Mouse (Mus musculus) midbrain, embryonic 16.5 days (tissue): ENCODE data around the gene Plekhm3. TPM values are rescaled to one million over a fixed set of nuclear protein-coding genes. Genes with fewer than 3 reads are reported as not detected.

Experiments
- ATAC-seq: fragments of 200-750 bp; cut with Nextera tagmentation; 2 replicates; pipeline ENCODE4 v1.8.0; 2017; ENCODE audit warnings: moderate TSS enrichment
- H3K27ac ChIP-seq: fragments of 300-500 bp; sonication (generic); 2 replicates; pipeline ENCODE4 v1.5.1; 2014; ENCODE audit warnings: mild to moderate bottlenecking, low read length, mixed read lengths
- H3K27me3 ChIP-seq: fragments of 300-500 bp; sonication (generic); 2 replicates; pipeline ENCODE4 v1.6.1; 2014; ENCODE audit warnings: low read depth, low read length, mixed read lengths; ENCODE audit not compliant: control insufficient read depth, insufficient read depth
- H3K36me3 ChIP-seq: fragments of 300-500 bp; sonication (generic); 2 replicates; pipeline ENCODE4 v1.6.1; 2014; ENCODE audit warnings: mild to moderate bottlenecking, low read length, moderate library complexity, mixed read lengths; ENCODE audit not compliant: control insufficient read depth, insufficient read depth
- H3K4me1 ChIP-seq: fragments of 300-500 bp; sonication (generic); 2 replicates; pipeline ENCODE4 v1.6.1; 2014; ENCODE audit warnings: mild to moderate bottlenecking, low read length, mixed read lengths; ENCODE audit not compliant: control insufficient read depth, insufficient read depth
- H3K4me2 ChIP-seq: fragments of 300-500 bp; sonication (generic); 2 replicates; pipeline ENCODE4 v1.6.1; 2014; ENCODE audit warnings: mild to moderate bottlenecking, low read length, mixed read lengths
- H3K4me3 ChIP-seq: fragments of 300-500 bp; sonication (generic); 2 replicates; pipeline ENCODE4 v1.5.1; 2014; ENCODE audit warnings: low read depth, mild to moderate bottlenecking, low read length, moderate library complexity, mixed read lengths
- H3K9ac ChIP-seq: fragments of 300-500 bp; sonication (generic); 2 replicates; pipeline ENCODE4 v1.6.1; 2014; ENCODE audit warnings: low read depth, low read length, mixed read lengths
- H3K9me3 ChIP-seq: fragments of 300-500 bp; sonication (generic); replicated peaks from 2 replicates; pipeline ENCODE4 v1.6.1; 2014; ENCODE audit warnings: mild to moderate bottlenecking, low read length, mixed read lengths; ENCODE audit not compliant: control insufficient read depth, poor library complexity, severe bottlenecking
- WGBS: fragments of 180-500 bp; shearing (Covaris S2); extraction: QIAGEN DNeasy Blood & Tissue Kit; methylation state at CpG from one replicate; pipeline ENCODE4 v1.1.7; 2014; 5-methylcytosine and 5-hydroxymethylcytosine counted together
- polyA plus RNA-seq: library from polyadenylated mRNA; unstranded; fragments of >200 nt; fragmentation: Nextera tagmentation; extraction: Ambion mirVana; gene quantifications from 2 replicates; pipeline ENCODE4 v1.2.1, GENCODE M21; 2015

Gene Plekhm3
- polyA plus RNA-seq, 1 experiment from 2014 or later: 10.4 TPM

- Histone ChIP-seq H3K27ac (no peak overlapping the region), H3K4me3 (no peak overlapping the region), H3K9ac (no peak overlapping the region), H3K4me2 (no peak overlapping the region), H3K4me1 (no peaks in the 10 kb centered on the region), H3K36me3 (peaks cover 5% of the 10 kb centered on the region), H3K27me3 (no peaks in the 10 kb centered on the region), H3K9me3 (peaks cover 2% of the 10 kb centered on the region; the same call in 1 of the 2 replicates)
- 86% methylated on average over 7 of the region's 7 CpGs for WGBS
- no peak for ATAC-seq
Observed at GRCm38 (mm10) chr1:64938907-64939306, 17.7 kb downstream of the Plekhm3 start.

- no peaks in the 10 kb centered on the region for H3K27me3 ChIP-seq
- H3K4me3 ChIP-seq: no peak overlapping the region
- H3K36me3 ChIP-seq: peaks cover 5% of the 10 kb centered on the region
- WGBS: 94% methylated on average over 10 of the region's 10 CpGs
- H3K9ac ChIP-seq: no peak overlapping the region
- H3K9me3 ChIP-seq: no peaks in the 10 kb centered on the region
- H3K27ac ChIP-seq: no peak overlapping the region
- ATAC-seq: no peak
- H3K4me2 ChIP-seq: no peak overlapping the region
- no peaks in the 10 kb centered on the region for H3K4me1 ChIP-seq
Observed at GRCm38 (mm10) chr1:64937692-64938091, 18.9 kb downstream of the Plekhm3 start.

- H3K9me3 ChIP-seq: no peaks in the 10 kb centered on the region
- no peak overlapping the region for H3K27ac ChIP-seq
- WGBS: 100% methylated on average over 1 of the region's 1 CpGs
- H3K4me2 ChIP-seq: no peak overlapping the region
- no peak overlapping the region for H3K4me3 ChIP-seq
- ATAC-seq: no peak
- H3K27me3 ChIP-seq: no peaks in the 10 kb centered on the region
- peaks cover 5% of the 10 kb centered on the region for H3K36me3 ChIP-seq
- no peaks in the 10 kb centered on the region for H3K4me1 ChIP-seq
- no peak overlapping the region for H3K9ac ChIP-seq
Observed at GRCm38 (mm10) chr1:64932921-64933320, 23.7 kb downstream of the Plekhm3 start.

- no peak overlapping the region for H3K4me3 ChIP-seq
- H3K4me1 ChIP-seq: no peaks in the 10 kb centered on the region
- no peak overlapping the region for H3K9ac ChIP-seq
- no peaks in the 10 kb centered on the region for H3K27me3 ChIP-seq
- H3K36me3 ChIP-seq: no peaks in the 10 kb centered on the region; the same call in 1 of the 2 replicates
- H3K9me3 ChIP-seq: no peaks in the 10 kb centered on the region
- ATAC-seq: no peak
- H3K4me2 ChIP-seq: no peak overlapping the region
- H3K27ac ChIP-seq: no peak overlapping the region
- 84% methylated on average over 6 of the region's 6 CpGs for WGBS
Observed at GRCm38 (mm10) chr1:64930124-64930523, 26.5 kb downstream of the Plekhm3 start.

- 80% methylated on average over 4 of the region's 4 CpGs for WGBS
- Histone ChIP-seq H3K4me2 (no peak overlapping the region), H3K36me3 (no peaks in the 10 kb centered on the region; the same call in 1 of the 2 replicates), H3K4me1 (no peaks in the 10 kb centered on the region), H3K9me3 (no peaks in the 10 kb centered on the region), H3K27me3 (no peaks in the 10 kb centered on the region), H3K9ac (no peak overlapping the region), H3K4me3 (no peak overlapping the region), H3K27ac (no peak overlapping the region)
- ATAC-seq: no peak
Observed at GRCm38 (mm10) chr1:64929673-64930072, 27.0 kb downstream of the Plekhm3 start.

GRCm38 (mm10) chr1:64928542-64928941, 28.1 kb downstream of the Plekhm3 start:
- WGBS: 94% methylated on average over 3 of the region's 3 CpGs
- Histone ChIP-seq H3K27me3 (no peaks in the 10 kb centered on the region), H3K9ac (no peak overlapping the region), H3K4me1 (no peaks in the 10 kb centered on the region), H3K4me3 (no peak overlapping the region), H3K9me3 (no peaks in the 10 kb centered on the region), H3K4me2 (no peak overlapping the region), H3K27ac (no peak overlapping the region), H3K36me3 (no peaks in the 10 kb centered on the region; the same call in 1 of the 2 replicates)
- no peak for ATAC-seq

GRCm38 (mm10) chr1:64927437-64928274, 29.0 kb downstream of the Plekhm3 start:
- ATAC-seq: no peak
- Histone ChIP-seq H3K9me3 (no peaks in the 10 kb centered on the region), H3K27ac (no peak overlapping the region), H3K27me3 (no peaks in the 10 kb centered on the region), H3K36me3 (no peaks in the 10 kb centered on the region), H3K4me2 (no peak overlapping the region), H3K4me3 (no peak overlapping the region), H3K9ac (no peak overlapping the region), H3K4me1 (no peaks in the 10 kb centered on the region)
- 94% methylated on average over 15 of the region's 15 CpGs for WGBS

- Histone ChIP-seq H3K9me3 (no peaks in the 10 kb centered on the region), H3K27me3 (no peaks in the 10 kb centered on the region), H3K9ac (no peak overlapping the region), H3K4me1 (no peaks in the 10 kb centered on the region), H3K27ac (no peak overlapping the region), H3K4me3 (no peak overlapping the region), H3K36me3 (no peaks in the 10 kb centered on the region), H3K4me2 (no peak overlapping the region)
- 94% methylated on average over 3 of the region's 3 CpGs for WGBS
- no peak for ATAC-seq
Observed at GRCm38 (mm10) chr1:64925594-64925993, 31.0 kb downstream of the Plekhm3 start.

GRCm38 (mm10) chr1:64924283-64924682, 32.3 kb downstream of the Plekhm3 start:
- Histone ChIP-seq H3K36me3 (no peaks in the 10 kb centered on the region), H3K4me2 (no peak overlapping the region), H3K4me3 (no peak overlapping the region), H3K9me3 (no peaks in the 10 kb centered on the region), H3K27me3 (no peaks in the 10 kb centered on the region), H3K9ac (no peak overlapping the region), H3K4me1 (no peaks in the 10 kb centered on the region), H3K27ac (no peak overlapping the region)
- no peak for ATAC-seq
- WGBS: 61% methylated on average over 12 of the region's 12 CpGs
